Mouse (Mus musculus): ENCODE measurements around the gene Trim27.

DNA sequence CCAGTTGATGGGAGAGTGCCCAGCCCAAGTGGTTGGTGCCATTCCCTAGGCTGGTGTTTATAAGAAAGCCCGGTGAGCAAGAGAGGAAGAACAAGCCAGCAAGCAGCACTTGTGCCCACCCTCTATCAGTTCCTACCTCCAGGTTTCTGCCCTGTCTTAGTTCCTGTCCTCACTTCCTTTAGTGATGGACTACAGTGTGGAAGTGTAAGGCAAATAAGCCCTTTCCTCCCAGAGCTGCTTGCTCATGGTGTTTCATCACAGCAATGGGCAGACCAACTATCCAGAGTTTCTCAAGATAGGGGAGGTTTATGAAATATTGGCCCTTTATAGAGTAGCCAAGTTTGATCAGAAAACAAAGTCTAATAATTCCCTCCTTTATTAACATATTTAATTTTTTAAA is 37.5 kb downstream of the Trim27 start:
- TF ChIP-seq CTCF (IDR thresholded peaks at IDR 0.05; ENCODE audit: low read depth, low read length), result no peak
- TF ChIP-seq POLR2A (IDR thresholded peaks at IDR 0.05; ENCODE audit: borderline replicate concordance, low read depth, low read length), result no peak

All from bone marrow macrophage, adult 2 months (primary cell).